8 mouse cellular contexts compared by ENCODE assay signal in genomic region chr13:62652681-62653368, GRCm38 (mm10). TPM values are rescaled to one million over a fixed set of nuclear protein-coding genes. Genes with fewer than 3 reads are reported as not detected.
DNase-seq lines count a peak whose midpoint lies in the region; ATAC-seq and TF ChIP-seq lines count a peak whose summit lies in the region.
"Not testable (repeated sequence)": the region's sequence is repeated elsewhere in the genome, so short reads cannot be mapped to it uniquely, and the experiment has no call there.

No protein-coding gene starts in this region.

- H3K36me3 ChIP-seq in hindbrain, embryonic 12.5 days; lung, postnatal 0 days (ENCODE audit: insufficient read depth, low read length): not testable (repeated sequence)

- not testable (repeated sequence) for H3K4me1 ChIP-seq in hindbrain, embryonic 12.5 days; lung, postnatal 0 days (ENCODE audit: insufficient read depth, low read depth, low read length)

- TF ChIP-seq CTCF in lung, postnatal 0 days (IDR thresholded peaks at IDR 0.05) = not testable (repeated sequence)

- not testable (repeated sequence) for TF ChIP-seq EP300 in lung, postnatal 0 days (IDR thresholded peaks at IDR 0.05)

- peak overlapping the region; percentile 59 for H3K9ac ChIP-seq in hindbrain, embryonic 12.5 days
- 0 out of 2 replicates have a peak overlapping the region, but pooled peaks have one; percentile 34 for H3K9ac ChIP-seq in lung, postnatal 0 days (replicated peaks; ENCODE audit: low read depth)

- 2% methylated on average over 16 of the region's 16 CpGs for WGBS in hindbrain, embryonic 12.5 days
- WGBS in lung, postnatal 0 days = 3% methylated on average over 16 of the region's 16 CpGs

- not testable (repeated sequence) for H3K9me3 ChIP-seq in hindbrain, embryonic 12.5 days (replicated peaks); lung, postnatal 0 days (ENCODE audit: low read length)

- ATAC-seq in hindbrain, embryonic 12.5 days (ENCODE audit: low FRiP score) = peak; percentile 100
- peak; percentile 100 for ATAC-seq in lung, postnatal 0 days

- not testable (repeated sequence) for H3K27me3 ChIP-seq in hindbrain, embryonic 12.5 days; lung, postnatal 0 days (replicated peaks; ENCODE audit: insufficient read depth, low read length)

- peak; percentile 84 for DNase-seq in Muller cell, postnatal 12 days (ENCODE audit: inconsistent ontology term)
- peak; percentile 88 for DNase-seq in cerebellum, adult 9-10 months
- peak; percentile 32 to 61 for DNase-seq in frontal cortex, postnatal 10 days (ENCODE audit: low spot score in 2 of 2)
- DNase-seq in layer of hippocampus, postnatal 10 days (ENCODE audit: low spot score in 2 of 2) = peak; percentile 50 to 71
- peak; percentile 92 for DNase-seq in lung, postnatal 0 days (ENCODE audit: low spot score)
- DNase-seq in ovary, postnatal 10 days (ENCODE audit: low spot score) = peak; percentile 38
- peak; percentile 61 to 64 for DNase-seq in thymus, postnatal 10 days (ENCODE audit: low spot score in 2 of 2)

- peak overlapping the region; percentile 52 for H3K4me2 ChIP-seq in hindbrain, embryonic 12.5 days (replicated peaks)
- H3K4me2 ChIP-seq in lung, postnatal 0 days (replicated peaks; ENCODE audit: low read depth, low read length) = peak overlapping the region; percentile 59

- H3K27ac ChIP-seq in hindbrain, embryonic 12.5 days = 0 out of 2 replicates have a peak overlapping the region, but pooled peaks have one; percentile 14
- not testable (repeated sequence) for H3K27ac ChIP-seq in lung, postnatal 0 days (ENCODE audit: low read length)

- H3K4me3 ChIP-seq in hindbrain, embryonic 12.5 days = peak overlapping the region; percentile 44
- peak overlapping the region; percentile 54 for H3K4me3 ChIP-seq in lung, postnatal 0 days (ENCODE audit: low read depth, low read length)

RNA-seq across cellular contexts. Expression of gene 6720489N17Rik, which starts 28.8 kb away (rescaled TPM):
- 9.9 and 11.5 TPM in 2 replicates for polyA plus RNA-seq in hindbrain, embryonic 12.5 days (2016; fragmentation: Nextera tagmentation; extraction: Ambion mirVana)
- total RNA-seq in layer of hippocampus, postnatal 10 days (2021) = 1 to 10 TPM; 2.9 TPM
- 2.6 and 3.6 TPM in 2 replicates for polyA plus RNA-seq in lung, postnatal 0 days (2015; fragmentation: Nextera tagmentation; extraction: Ambion mirVana)

Comparison
In these comparisons a context has a peak if more than half of its experiments do, and no peak if none do; other contexts are left out.
1. DNase-seq: peak in every context shown above with its lines; median percentile 92 in lung, postnatal 0 days; 88 in cerebellum, adult 9-10 months; 84 in Muller cell, postnatal 12 days; 62 in thymus, postnatal 10 days; 60 in layer of hippocampus, postnatal 10 days; 46 in frontal cortex, postnatal 10 days; 38 in ovary, postnatal 10 days.